Mouse (Mus musculus): ENCODE measurements around the gene Ubald1. TPM values are rescaled to one million over a fixed set of nuclear protein-coding genes. Genes with fewer than 3 reads are reported as not detected.

Ubald1 gene
- polyA plus RNA-seq (2017; shearing (Covaris generic)), result 54.5 TPM

GRCm38 (mm10) chr16:4880136-4880825 is at the start of gene Ubald1:
Ubald1 (minus strand) TSS chr16:4880315.

GRCm38 (mm10) chr16:4885760-4886689 is 5.9 kb upstream of the Ubald1 start, which contains the start of gene Mgrn1:
Mgrn1 (plus strand) TSS chr16:4886249.

GRCm38 (mm10) chr16:4835191-4835590 is 44.9 kb downstream of the Ubald1 start, which contains the start of gene 4930562C15Rik:
4930562C15Rik (plus strand) TSS chr16:4835416.

Other genes with a start within 250 kb of the Ubald1 start
- 0.79 TPM for gene Vasn, start 240.4 kb downstream of the Ubald1 start, polyA plus RNA-seq (2017; shearing (Covaris generic))
- 54.6 TPM for gene Dnaja3, start 240.3 kb downstream of the Ubald1 start, polyA plus RNA-seq (2017; shearing (Covaris generic))
- gene Coro7, start 200.5 kb downstream of the Ubald1 start, polyA plus RNA-seq (2017; shearing (Covaris generic)), result 135 TPM
- gene Nmral1, start 161.0 kb downstream of the Ubald1 start, polyA plus RNA-seq (2017; shearing (Covaris generic)), result 8.1 TPM
- 93.0 TPM for gene Hmox2, start 154.0 kb downstream of the Ubald1 start, polyA plus RNA-seq (2017; shearing (Covaris generic))
- gene Cdip1, start 90.0 kb downstream of the Ubald1 start, polyA plus RNA-seq (2017; shearing (Covaris generic)), result 49.0 TPM
- gene 4930562C15Rik, start 44.9 kb downstream of the Ubald1 start, polyA plus RNA-seq (2017; shearing (Covaris generic)), result 0.38 TPM
- 67.8 TPM for gene Mgrn1, start 5.9 kb upstream of the Ubald1 start, polyA plus RNA-seq (2017; shearing (Covaris generic))
- gene Nudt16l1, start 58.4 kb upstream of the Ubald1 start, polyA plus RNA-seq (2017; shearing (Covaris generic)), result 146 TPM
- 81.4 TPM for gene Anks3, start 83.9 kb upstream of the Ubald1 start, polyA plus RNA-seq (2017; shearing (Covaris generic))
- gene Sept12, start 117.5 kb upstream of the Ubald1 start, polyA plus RNA-seq (2017; shearing (Covaris generic)), result 0.07 TPM
- not detected for gene Smim22, start 127.0 kb upstream of the Ubald1 start, polyA plus RNA-seq (2017; shearing (Covaris generic))
- 19.7 TPM for gene Rogdi, start 133.2 kb upstream of the Ubald1 start, polyA plus RNA-seq (2017; shearing (Covaris generic))
- 160 TPM for gene Glyr1, start 169.5 kb upstream of the Ubald1 start, polyA plus RNA-seq (2017; shearing (Covaris generic))
- gene Ubn1, start 169.7 kb upstream of the Ubald1 start, polyA plus RNA-seq (2017; shearing (Covaris generic)), result 43.5 TPM